Mouse (Mus musculus) ovary, postnatal 10 days (tissue): ENCODE data around the gene Ap1m2.
"Not testable (repeated sequence)": the region's sequence is repeated elsewhere in the genome, so short reads cannot be mapped to it uniquely, and the experiment has no call there.

ENCODE experiments used
- DNase-seq: peaks from one replicate; pipeline ENCODE4 v3.0.0; 2022; ENCODE audit warnings: low spot score

Gene Ap1m2

GRCm38 (mm10) chr9:21288404-21289336 is 23.5 kb downstream of the Ap1m2 start:
- DNase-seq: no peak

GRCm38 (mm10) chr9:21287571-21288402 is 24.4 kb downstream of the Ap1m2 start, which contains the start of gene Kri1:
Gene Kri1 (minus strand): TSS chr9:21287969.
- peak; percentile 90 for DNase-seq

GRCm38 (mm10) chr9:21286753-21287152 is 25.4 kb downstream of the Ap1m2 start:
- no peak for DNase-seq

GRCm38 (mm10) chr9:21283994-21284393 is 28.1 kb downstream of the Ap1m2 start:
- DNase-seq: no peak

- no peak for DNase-seq
Observed at GRCm38 (mm10) chr9:21283591-21283990, 28.5 kb downstream of the Ap1m2 start.

GRCm38 (mm10) chr9:21277776-21278175 is 34.4 kb downstream of the Ap1m2 start:
- DNase-seq: no peak

- DNase-seq: no peak
Observed at GRCm38 (mm10) chr9:21276307-21276706, 35.8 kb downstream of the Ap1m2 start.

GRCm38 (mm10) chr9:21275727-21276126 is 36.4 kb downstream of the Ap1m2 start:
- DNase-seq: no peak

GRCm38 (mm10) chr9:21275013-21275710 is 37.0 kb downstream of the Ap1m2 start:
- no peak for DNase-seq

GRCm38 (mm10) chr9:21274336-21274735 is 37.8 kb downstream of the Ap1m2 start:
- no peak for DNase-seq

- DNase-seq: no peak
Observed at GRCm38 (mm10) chr9:21273520-21274228, 38.5 kb downstream of the Ap1m2 start.

GRCm38 (mm10) chr9:21273094-21273493 is 39.0 kb downstream of the Ap1m2 start:
- no peak for DNase-seq

- DNase-seq: no peak
Observed at GRCm38 (mm10) chr9:21272391-21272790, 39.7 kb downstream of the Ap1m2 start.

- not testable (repeated sequence) for DNase-seq
Observed at GRCm38 (mm10) chr9:21269590-21269989, 42.5 kb downstream of the Ap1m2 start.

- no peak for DNase-seq
Observed at GRCm38 (mm10) chr9:21268305-21268704, 43.8 kb downstream of the Ap1m2 start.

- no peak for DNase-seq
Observed at GRCm38 (mm10) chr9:21266889-21267288, 45.2 kb downstream of the Ap1m2 start.

GRCm38 (mm10) chr9:21265611-21266010 is 46.5 kb downstream of the Ap1m2 start:
- no peak for DNase-seq

- DNase-seq: peak; percentile 93
Observed at GRCm38 (mm10) chr9:21265000-21265561, 47.1 kb downstream of the Ap1m2 start, which contains the start of gene Atg4d. Gene Atg4d (plus strand): TSS chr9:21265293.

GRCm38 (mm10) chr9:21264272-21264999 is 47.7 kb downstream of the Ap1m2 start:
- DNase-seq: no peak

- no peak for DNase-seq
Observed at GRCm38 (mm10) chr9:21261831-21262230, 50.3 kb downstream of the Ap1m2 start.
